ENCODE assay signal across 11 mouse cellular contexts in genomic region chr8:107065511-107066496, GRCm38 (mm10). TPM values are rescaled to one million over a fixed set of nuclear protein-coding genes. Genes with fewer than 3 reads are reported as not detected.
A peak's percentile ranks its signal among the peaks of the same experiment; 100 is the strongest.
DNase-seq lines count a peak whose midpoint lies in the region; ATAC-seq lines count a peak whose summit lies in the region.
"Had no signal": no experiment of that assay in that cellular context is flagged by ENCODE, and none has a peak within 500 bp of the region (broad histone marks: within the 10 kb centered on the region; RNA-seq: fewer than 3 reads in every experiment).

Gene Tmed6, minus strand, starts transcription at chr8:107065644.

- no peaks in the 10 kb centered on the region for H3K9me3 ChIP-seq in intestine, embryonic 14.5 days (ENCODE audit: control insufficient read depth, low read length)
- H3K9me3 ChIP-seq in liver, embryonic 13.5 days (replicated peaks) = no peaks in the 10 kb centered on the region
- no peaks in the 10 kb centered on the region for H3K9me3 ChIP-seq in midbrain, embryonic 13.5 days
- H3K9me3 ChIP-seq: embryonic facial prominence, embryonic 13.5 days had no signal

- no peak within 1 kb of the TSS for H3K27ac ChIP-seq in intestine, embryonic 14.5 days (ENCODE audit: low read depth)
- H3K27ac ChIP-seq in liver, embryonic 13.5 days = no peak within 1 kb of the TSS
- no peak within 1 kb of the TSS for H3K27ac ChIP-seq in midbrain, embryonic 13.5 days
- H3K27ac ChIP-seq: embryonic facial prominence, embryonic 13.5 days; macrophage had no signal

- peaks cover 20% of the 10 kb centered on the region for H3K36me3 ChIP-seq in intestine, embryonic 14.5 days (ENCODE audit: control insufficient read depth, insufficient read depth, low read length)
- peaks cover 19% of the 10 kb centered on the region for H3K36me3 ChIP-seq in liver, embryonic 13.5 days
- H3K36me3 ChIP-seq in midbrain, embryonic 13.5 days = peaks cover 21% of the 10 kb centered on the region

- H3K4me1 ChIP-seq in intestine, embryonic 14.5 days (replicated peaks; ENCODE audit: control insufficient read depth, insufficient read depth, low read length) = no peaks in the 10 kb centered on the region
- H3K4me1 ChIP-seq in liver, embryonic 13.5 days (replicated peaks) = peaks cover 12% of the 10 kb centered on the region
- no peaks in the 10 kb centered on the region for H3K4me1 ChIP-seq in midbrain, embryonic 13.5 days (replicated peaks)

- WGBS in intestine, embryonic 14.5 days = 50% methylated on average over 17 of the region's 17 CpGs
- WGBS in liver, embryonic 13.5 days (ENCODE audit: insufficient replicate concordance) = 49% methylated on average over 17 of the region's 17 CpGs
- 73% methylated on average over 17 of the region's 17 CpGs for WGBS in midbrain, embryonic 13.5 days

- H3K4me3 ChIP-seq in intestine, embryonic 14.5 days (ENCODE audit: low read depth, low read length) = no peak within 1 kb of the TSS
- H3K4me3 ChIP-seq in liver, embryonic 13.5 days (replicated peaks) = no peak within 1 kb of the TSS
- no peak within 1 kb of the TSS for H3K4me3 ChIP-seq in midbrain, embryonic 13.5 days (replicated peaks)
- H3K4me3 ChIP-seq: embryonic facial prominence, embryonic 13.5 days had no signal

- peak; percentile 36; the same call in 1 of the 2 replicates for ATAC-seq in intestine, embryonic 14.5 days (replicated peaks; ENCODE audit: low FRiP score, low TSS enrichment, low read depth)
- ATAC-seq in liver, embryonic 13.5 days (ENCODE audit: low read depth) = peak; percentile 88
- no peak for ATAC-seq in midbrain, embryonic 13.5 days

- DNase-seq in gastrocnemius, postnatal 25 days = peak; percentile 27
- no peak for DNase-seq in gastrocnemius, adult 8-10 months (ENCODE audit: low spot score in 2 of 2)
- DNase-seq in intestine, embryonic 14.5 days (ENCODE audit: low spot score) = no peak
- peak; percentile 73 for DNase-seq in liver, embryonic 13.5 days
- DNase-seq in spleen, postnatal 4 days (ENCODE audit: low spot score in 2 of 2) = peak; percentile 49 to 69
- no peak for DNase-seq in cerebellum, adult 18-20 months
- no peak for DNase-seq in ovary, adult 18-20 months (ENCODE audit: low spot score)

- H3K27me3 ChIP-seq in intestine, embryonic 14.5 days (replicated peaks; ENCODE audit: control insufficient read depth, insufficient read depth, low read length) = no peaks in the 10 kb centered on the region
- H3K27me3 ChIP-seq in liver, embryonic 13.5 days = no peaks in the 10 kb centered on the region
- H3K27me3 ChIP-seq in midbrain, embryonic 13.5 days = no peaks in the 10 kb centered on the region
- H3K27me3 ChIP-seq: embryonic facial prominence, embryonic 13.5 days had no signal

- H3K4me2 ChIP-seq in intestine, embryonic 14.5 days (ENCODE audit: low read length) = no peak within 1 kb of the TSS
- H3K4me2 ChIP-seq in liver, embryonic 13.5 days = no peak within 1 kb of the TSS
- no peak within 1 kb of the TSS for H3K4me2 ChIP-seq in midbrain, embryonic 13.5 days (replicated peaks)
- H3K4me2 ChIP-seq: embryonic facial prominence, embryonic 13.5 days had no signal

- H3K9ac ChIP-seq in intestine, embryonic 14.5 days (ENCODE audit: low read length) = no peak within 1 kb of the TSS
- H3K9ac ChIP-seq in liver, embryonic 13.5 days = no peak within 1 kb of the TSS
- H3K9ac ChIP-seq in midbrain, embryonic 13.5 days (replicated peaks) = no peak within 1 kb of the TSS
- H3K9ac ChIP-seq: embryonic facial prominence, embryonic 13.5 days had no signal

RNA-seq across cellular contexts. Expression of gene Tmed6, which starts in this region (rescaled TPM):
- total RNA-seq in gastrocnemius, postnatal 25 days (2021) = not detected
- total RNA-seq in gastrocnemius, adult 8-10 months (2022) = not detected
- 9.3 and 21.3 TPM in 2 replicates for polyA plus RNA-seq in intestine, embryonic 14.5 days (2014; fragmentation: Nextera tagmentation; extraction: Ambion mirVana)
- polyA plus RNA-seq in liver, embryonic 13.5 days (2015; fragmentation: Nextera tagmentation; extraction: Ambion mirVana) = 4.1 and 4.4 TPM in 2 replicates
- not detected in 2 replicates for polyA plus RNA-seq in midbrain, embryonic 13.5 days (2015; fragmentation: Nextera tagmentation; extraction: Ambion mirVana)
- polyA plus RNA-seq: embryonic facial prominence, embryonic 13.5 days; heart, postnatal 0 days; macrophage had no signal

Comparison
In these comparisons a context has a peak if more than half of its experiments do, and no peak if none do; other contexts are left out.
1. Peak in DNase-seq in gastrocnemius, postnatal 25 days; RNA of the gene not detected or under 1 TPM.
2. DNase-seq: peak in liver, embryonic 13.5 days (single experiment) and spleen, postnatal 4 days (2 of 2); none in gastrocnemius, adult 8-10 months (0 of 2), intestine, embryonic 14.5 days (single experiment), cerebellum, adult 18-20 months (0 of 2) and ovary, adult 18-20 months (single experiment).